Mouse (Mus musculus) stomach, postnatal 0 days (tissue): ENCODE data around the gene Icmt.

ENCODE experiments used
- CTCF ChIP-seq: IDR thresholded peaks from 2 replicates; pipeline ENCODE4 v1.5.1; 2016; ENCODE audit warnings: antibody characterized with exemption, low read depth, mild to moderate bottlenecking, moderate library complexity
- EP300 ChIP-seq: optimal IDR thresholded peaks from 2 replicates; pipeline ENCODE3; 2016; ENCODE audit warnings: antibody characterized with exemption

DNA sequence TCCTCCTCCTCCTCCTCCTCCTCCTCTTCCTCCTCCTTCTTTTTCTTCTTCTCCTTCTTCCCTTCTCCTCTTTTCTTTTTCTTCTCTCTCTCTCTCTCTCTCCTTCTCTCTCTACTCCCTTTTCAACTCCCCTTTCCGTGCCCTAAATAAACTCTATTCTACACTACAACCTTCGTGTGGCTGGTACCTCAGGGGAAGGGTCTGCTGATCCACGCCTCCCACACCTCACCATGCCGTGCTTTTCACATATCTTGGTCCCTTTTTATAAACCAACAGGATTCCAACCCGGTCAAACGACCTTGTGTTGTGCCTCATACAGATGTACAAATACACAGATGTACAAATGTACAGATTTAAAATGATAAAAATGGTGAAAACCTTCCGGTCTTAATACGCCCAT lies 656 bp upstream of the Icmt start:
- TF ChIP-seq CTCF (no peak), EP300 (no peak)
